Mouse (Mus musculus) CH12.LX (cell line): ENCODE measurements around the gene Hectd1. TPM values are rescaled to one million over a fixed set of nuclear protein-coding genes. Genes with fewer than 3 reads are reported as not detected.
A peak's percentile ranks its signal among the peaks of the same experiment; 100 is the strongest.

ENCODE experiments used
- DNase-seq: peaks from one replicate; pipeline ENCODE4 v3.0.0-alpha.2; 2013; ENCODE audit errors: extremely low read depth
- H3K27ac ChIP-seq: 2 replicates; pipeline ENCODE4 v1.5.1; 2012; ENCODE audit warnings: low read depth, mild to moderate bottlenecking, control low read depth, moderate library complexity; ENCODE audit not compliant: insufficient read depth
- H3K27me3 ChIP-seq: replicated peaks from 2 replicates; pipeline ENCODE3; 2012; ENCODE audit warnings: inconsistent platforms
- H3K36me3 ChIP-seq, 2 experiments: replicated peaks in 1 of 2; 2 replicates each; pipeline versions ENCODE3 to v1.6.1; 2012; ENCODE audit warnings: inconsistent platforms in 1 of 2, low read length in 1 of 2, mild to moderate bottlenecking in 1 of 2, mixed read lengths in 1 of 2, moderate library complexity in 1 of 2; ENCODE audit not compliant: control insufficient read depth in 1 of 2, insufficient read depth in 1 of 2
- H3K4me1 ChIP-seq, 2 experiments: 2 replicates each; pipeline ENCODE4 v1.6.1; 2012; ENCODE audit warnings: inconsistent platforms in 1 of 2, moderate library complexity in 1 of 2; ENCODE audit not compliant: insufficient read depth in 2 of 2, control insufficient read depth in 1 of 2
- H3K4me2 ChIP-seq: 2 replicates; pipeline ENCODE4 v1.6.1; 2012; ENCODE audit warnings: low read depth, mild to moderate bottlenecking, control low read depth; ENCODE audit not compliant: poor library complexity, insufficient read depth, severe bottlenecking
- H3K4me3 ChIP-seq, 3 experiments: fragments of 150-350 bp in 1 of 3; sonication (generic) in 1 of 3; replicated peaks in 1 of 3; 2 replicates each; pipeline versions ENCODE3 to v1.5.1; 2011 to 2012; ENCODE audit warnings: low read depth in 2 of 3, low read length in 2 of 3, mild to moderate bottlenecking in 2 of 3, moderate library complexity in 2 of 3, control low read depth in 1 of 3, improper control_type of control experiment in 1 of 3, inconsistent platforms in 1 of 3, mixed read lengths in 1 of 3; ENCODE audit not compliant: poor library complexity in 1 of 3
- H3K79me2 ChIP-seq: replicated peaks from 2 replicates; pipeline ENCODE4 v1.6.1; 2012; ENCODE audit warnings: mild to moderate bottlenecking, moderate library complexity; ENCODE audit not compliant: control insufficient read depth, poor library complexity, insufficient read depth, severe bottlenecking; ENCODE audit errors: extremely low read depth
- H3K9ac ChIP-seq: 2 replicates; pipeline ENCODE4 v1.6.1; 2012; ENCODE audit warnings: low read depth, mild to moderate bottlenecking, control low read depth, moderate library complexity; ENCODE audit not compliant: insufficient read depth
- H3K9me3 ChIP-seq: replicated peaks from 2 replicates; pipeline ENCODE3; 2012; ENCODE audit warnings: low read length, inconsistent platforms, mixed read lengths
- CHD1 ChIP-seq: IDR thresholded peaks from 2 replicates; pipeline ENCODE4 v1.6.1; 2012; ENCODE audit warnings: low read depth, low read length, improper control_type of control experiment, inconsistent platforms
- CTCF ChIP-seq, 2 experiments: IDR thresholded peaks in 1 of 2; conservative IDR thresholded peaks in 1 of 2; 2 replicates each; pipeline ENCODE4 v1.5.1; 2011 to 2012; ENCODE audit warnings: low read depth in 2 of 2, low read length in 2 of 2, improper control_type of control experiment in 1 of 2, inconsistent platforms in 1 of 2, mild to moderate bottlenecking in 1 of 2, moderate library complexity in 1 of 2
- E2F4 ChIP-seq: IDR thresholded peaks from 2 replicates; pipeline ENCODE4 v1.6.1; 2011; ENCODE audit warnings: low read depth, low read length, improper control_type of control experiment; ENCODE audit not compliant: insufficient replicate concordance
- EP300 ChIP-seq: IDR thresholded peaks from 2 replicates; pipeline ENCODE4 v1.6.1; 2011; ENCODE audit warnings: low read length, improper control_type of control experiment
- KAT2A ChIP-seq: IDR thresholded peaks from 2 replicates; pipeline ENCODE4 v1.6.1; 2012; ENCODE audit warnings: low read length, improper control_type of control experiment, inconsistent platforms; ENCODE audit not compliant: insufficient replicate concordance
- MAX ChIP-seq: IDR thresholded peaks from 2 replicates; pipeline ENCODE4 v1.6.1; 2011; ENCODE audit warnings: low read length, improper control_type of control experiment
- RCOR1 ChIP-seq: conservative IDR thresholded peaks from 2 replicates; pipeline ENCODE4 v1.6.1; 2012; ENCODE audit warnings: low read depth, mild to moderate bottlenecking, inconsistent platforms, low read length, improper control_type of control experiment
- TBP ChIP-seq: conservative IDR thresholded peaks from 2 replicates; pipeline ENCODE4 v1.6.1; 2011; ENCODE audit warnings: low read depth, low read length, improper control_type of control experiment
- USF2 ChIP-seq: conservative IDR thresholded peaks from 2 replicates; pipeline ENCODE4 v1.6.1; 2011; ENCODE audit warnings: low read depth, low read length, improper control_type of control experiment
- ZNF384 ChIP-seq: IDR thresholded peaks from 2 replicates; pipeline ENCODE4 v1.6.1; 2012; ENCODE audit warnings: low read depth, low read length, improper control_type of control experiment, inconsistent platforms
- dilution Hi-C: fragments of 300-500 bp; cut with MboI; formaldehyde crosslinking; loops from 2 replicates; pipeline ENCODE4 v1.14.3; 2020; ENCODE audit warnings: low sequenced_read_pairs; ENCODE audit not compliant: extremely low pct_unique_long_range_greater_than_20kb, extremely low pct_ligation_motif_present
- in situ Hi-C: fragments of 300-500 bp; cut with MboI; formaldehyde crosslinking; loops from 3 replicates; pipeline ENCODE4 v1.14.3; 2019; ENCODE audit warnings: low sequenced_read_pairs, low pct_ligation_motif_present, low pct_unique_long_range_greater_than_20kb, mixed read lengths
- polyA plus RNA-seq: library from polyadenylated mRNA; unstranded; fragments of >175 nt; gene quantifications from 2 replicates; pipeline ENCODE4 v1.2.1, GENCODE M21; 2012; ENCODE audit warnings: low read depth; ENCODE audit not compliant: insufficient read length
- total RNA-seq, 2 experiments: library from RNA; depleted of rRNA; stranded (reverse); fragments of 300-350 nt in 1 of 2; fragments of >200 nt in 1 of 2; gene quantifications; 2 replicates each; pipeline ENCODE4 v1.2.3; 2012 to 2014

The Hectd1 gene
- total and polyA plus RNA-seq, 3 experiments: 36.2 to 42.3 (median 41.4) TPM

DNA sequence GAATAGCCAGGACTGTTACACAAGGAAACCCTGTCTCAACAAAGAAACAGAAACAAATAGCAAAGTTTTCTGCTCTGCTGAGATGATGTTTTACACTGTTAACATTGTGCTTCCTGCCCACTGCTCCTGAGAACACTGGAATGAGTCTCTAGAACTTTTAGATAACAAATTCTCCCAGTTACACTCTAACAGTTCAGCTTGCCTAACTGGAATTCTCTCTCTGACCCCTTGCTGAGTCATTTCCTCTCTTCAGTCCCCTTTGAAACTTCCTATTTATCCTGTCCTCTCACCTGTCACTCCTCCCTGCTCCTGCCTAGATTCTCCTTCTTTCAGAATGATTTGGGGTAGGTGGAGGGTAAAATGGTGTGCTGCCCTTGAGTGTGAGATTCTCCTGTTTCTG lies 135.2 kb downstream of the Hectd1 start:
- in situ Hi-C loops (no loop called here), dilution Hi-C loops (no loop called here)
- Histone ChIP-seq H3K4me3 (no peak overlapping the region), H3K27me3 (no peaks in the 10 kb centered on the region), H3K9me3 (no peaks in the 10 kb centered on the region), H3K27ac (no peak overlapping the region), H3K79me2 (peaks cover 15% of the 10 kb centered on the region), H3K9ac (peak overlapping the region; percentile 14; the same call in 1 of the 2 replicates), H3K4me1 (peaks cover 2 to 21% of the 10 kb centered on the region in 2 experiments; a peak in 3 of 4 replicates), H3K4me2 (no peak overlapping the region), H3K36me3 (no peaks in the 10 kb centered on the region)
- TF ChIP-seq EP300 (no peak), KAT2A (no peak), CHD1 (no peak), ZNF384 (no peak), MAX (no peak), E2F4 (no peak), RCOR1 (no peak), TBP (no peak), CTCF (conservative IDR thresholded peaks at IDR 0.05 in 1 of 2, IDR thresholded peaks at IDR 0.05 in 1 of 2; ENCODE audit: low read depth in 2 of 2, low read length in 2 of 2) (no peak), USF2 (no peak)
- no peak for DNase-seq

Other genes with a start within 250 kb of the Hectd1 start
- gene Coch, start 236.2 kb downstream of the Hectd1 start, total RNA-seq (2012; rRNA removed): not detected in 2 replicates
- gene Coch, start 236.2 kb downstream of the Hectd1 start, total RNA-seq (2014; rRNA removed): not detected in 2 replicates
- not detected in 2 replicates for gene Coch, start 236.2 kb downstream of the Hectd1 start, polyA plus RNA-seq
- gene Ap4s1, start 138.5 kb downstream of the Hectd1 start, total RNA-seq (2012; rRNA removed): 11.0 and 15.4 TPM in 2 replicates
- 31.8 and 32.4 TPM in 2 replicates for gene Ap4s1, start 138.5 kb downstream of the Hectd1 start, total RNA-seq (2014; rRNA removed)
- 18.3 and 20.5 TPM in 2 replicates for gene Ap4s1, start 138.5 kb downstream of the Hectd1 start, polyA plus RNA-seq
- gene Strn3, start 137.6 kb downstream of the Hectd1 start, total RNA-seq (2012; rRNA removed): 22.1 and 25.3 TPM in 2 replicates
- gene Strn3, start 137.6 kb downstream of the Hectd1 start, total RNA-seq (2014; rRNA removed): 47.9 and 53.0 TPM in 2 replicates
- 27.4 and 27.7 TPM in 2 replicates for gene Strn3, start 137.6 kb downstream of the Hectd1 start, polyA plus RNA-seq
- gene Heatr5a, start 141.8 kb upstream of the Hectd1 start, total RNA-seq (2012; rRNA removed): 6.4 and 7.4 TPM in 2 replicates
- gene Heatr5a, start 141.8 kb upstream of the Hectd1 start, total RNA-seq (2014; rRNA removed): 4.8 and 5.4 TPM in 2 replicates
- gene Heatr5a, start 141.8 kb upstream of the Hectd1 start, polyA plus RNA-seq: 5.8 and 7.3 TPM in 2 replicates
- gene Dtd2, start 177.0 kb upstream of the Hectd1 start, total RNA-seq (2012; rRNA removed): 23.8 and 24.5 TPM in 2 replicates
- 34.6 and 39.6 TPM in 2 replicates for gene Dtd2, start 177.0 kb upstream of the Hectd1 start, total RNA-seq (2014; rRNA removed)
- gene Dtd2, start 177.0 kb upstream of the Hectd1 start, polyA plus RNA-seq: 31.5 and 39.3 TPM in 2 replicates
- gene Gpr33, start 198.5 kb upstream of the Hectd1 start, total RNA-seq (2012; rRNA removed): not detected in 2 replicates
- gene Gpr33, start 198.5 kb upstream of the Hectd1 start, total RNA-seq (2014; rRNA removed): not detected in 2 replicates
- not detected in 2 replicates for gene Gpr33, start 198.5 kb upstream of the Hectd1 start, polyA plus RNA-seq